Mouse (Mus musculus) mesoderm, embryonic 11.5 days (tissue): ENCODE measurements around the gene Plin5.

Experiments used
- DNase-seq: peaks from one replicate; pipeline ENCODE4 v3.0.0-alpha.2; 2012; ENCODE audit warnings: low read depth, low spot score

Gene Plin5

GRCm38 (mm10) chr17:56133457-56134363, 16.3 kb upstream of the Plin5 start:
- no peak for DNase-seq

DNA sequence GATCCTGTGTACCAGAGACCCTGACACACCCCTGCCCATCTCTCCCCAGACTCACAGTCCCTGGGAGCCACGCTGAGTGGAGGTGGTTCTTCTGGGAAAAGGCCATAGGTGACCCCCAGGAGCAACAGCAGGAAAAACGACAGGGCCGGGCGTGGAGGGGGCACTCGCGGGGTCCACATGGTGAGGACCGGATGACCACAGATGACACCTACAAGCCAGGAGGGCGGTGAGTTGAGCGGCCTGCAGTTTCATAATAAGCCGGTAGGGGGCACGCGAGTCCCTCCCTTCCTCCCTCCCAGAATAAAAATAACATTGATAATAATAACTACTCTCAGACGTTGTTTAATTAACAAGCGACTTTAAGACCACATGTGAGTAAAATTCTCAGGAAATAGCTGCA, 15.3 kb upstream of the Plin5 start:
- no peak for DNase-seq

GRCm38 (mm10) chr17:56131814-56132213, 14.4 kb upstream of the Plin5 start:
- no peak for DNase-seq

DNA sequence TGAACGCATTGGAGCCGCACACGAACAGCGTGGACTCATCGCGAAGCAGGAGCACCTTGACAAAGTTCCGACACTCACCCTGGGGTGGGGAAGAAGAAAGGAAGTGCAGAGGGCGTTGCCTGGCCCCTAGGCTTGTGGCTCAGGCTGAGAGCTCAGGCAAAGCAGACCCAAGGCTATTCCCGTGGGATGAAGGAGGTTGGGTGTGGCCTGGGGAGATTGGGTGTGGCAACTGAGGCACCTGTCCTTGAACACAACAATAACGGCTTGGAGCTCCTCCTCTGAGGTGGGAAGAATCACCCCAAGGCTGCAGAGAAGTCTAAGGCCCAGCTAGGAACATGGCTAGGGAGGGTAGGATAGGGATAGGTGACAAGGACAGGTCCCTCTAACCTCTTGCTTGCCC, 13.7 kb upstream of the Plin5 start:
- DNase-seq, result no peak

- DNase-seq, result no peak
These were observed 10.8 kb upstream of the Plin5 start for GRCm38 (mm10) chr17:56128246-56128645.

GRCm38 (mm10) chr17:56126175-56126574, 8.8 kb upstream of the Plin5 start:
- no peak for DNase-seq

DNA sequence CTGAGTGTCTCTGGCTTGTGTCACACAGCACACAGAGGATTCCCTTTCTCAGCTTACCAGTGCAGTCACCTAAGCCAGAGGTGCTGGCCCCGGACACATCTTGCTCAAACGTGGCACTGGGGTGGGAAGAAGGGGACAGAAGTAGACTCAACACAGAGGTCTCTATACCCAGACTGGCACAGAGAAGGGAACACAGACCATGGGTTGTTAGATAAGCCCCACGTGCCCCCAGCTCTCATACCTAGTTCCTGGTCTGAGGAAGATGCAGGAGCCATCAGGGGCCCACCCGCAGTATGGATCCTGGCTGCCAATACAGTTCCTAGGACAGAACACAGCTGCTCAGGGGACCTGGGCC, 7.9 kb upstream of the Plin5 start:
- DNase-seq, result no peak

GRCm38 (mm10) chr17:56124377-56125275, 7.2 kb upstream of the Plin5 start:
- peak; percentile 80 for DNase-seq

DNA sequence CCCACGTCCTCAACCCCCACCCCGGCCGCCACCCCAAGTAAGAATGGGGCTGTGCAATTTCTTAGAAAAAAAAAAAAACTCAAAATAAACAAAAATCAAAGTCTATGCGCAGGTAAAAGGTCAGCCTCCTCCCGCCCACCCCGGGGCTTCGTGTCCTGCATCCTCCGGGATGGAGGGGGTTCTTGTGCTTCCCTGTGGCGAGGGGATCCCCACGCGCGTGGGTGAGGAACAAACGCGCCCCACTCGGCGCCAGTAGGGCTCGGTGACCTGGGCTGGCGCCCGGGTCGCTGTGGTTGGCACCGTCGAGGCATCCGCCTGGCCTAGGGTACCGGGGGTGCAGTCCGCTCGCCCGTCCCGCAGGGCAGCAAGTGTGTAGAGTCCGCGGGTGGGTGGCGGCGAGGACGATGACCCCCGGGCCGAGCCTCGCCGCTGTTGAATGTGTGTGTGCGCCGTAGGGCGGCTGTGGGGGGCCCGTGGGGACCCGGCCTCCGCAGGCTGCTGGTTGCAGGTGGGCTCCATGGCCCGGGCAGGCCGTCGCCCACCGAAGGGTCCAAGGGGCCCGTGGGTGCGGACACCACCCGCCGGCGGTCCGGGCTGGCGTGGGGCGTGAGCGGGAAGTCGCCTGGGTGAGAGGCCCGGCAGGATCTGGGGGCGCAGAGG, 6.4 kb upstream of the Plin5 start:
- DNase-seq, result no peak

DNA sequence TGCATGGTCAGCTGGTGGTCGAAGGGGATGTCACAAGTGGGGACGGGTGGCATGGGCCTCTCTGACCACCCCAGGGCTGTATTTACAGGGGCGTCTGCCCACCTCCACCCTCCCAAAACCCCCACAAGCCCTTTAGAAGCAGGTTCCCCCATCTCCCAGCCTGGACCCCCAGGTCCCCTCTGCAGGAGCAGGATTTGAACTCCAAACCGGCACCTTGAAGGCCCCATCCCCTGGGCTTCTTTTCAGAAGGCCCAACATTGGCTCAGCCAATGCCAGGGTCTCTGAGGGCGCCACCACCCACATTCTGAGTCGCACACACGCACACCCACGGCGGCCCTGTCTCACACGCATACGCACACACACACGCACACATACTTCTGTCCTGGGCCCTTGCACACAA, 5.8 kb upstream of the Plin5 start:
- no peak for DNase-seq

GRCm38 (mm10) chr17:56121826-56122225, 4.4 kb upstream of the Plin5 start, which contains the start of gene Lrg1:
TSS of gene Lrg1 (minus strand) at chr17:56122001.
- no peak for DNase-seq

GRCm38 (mm10) chr17:56119981-56120880, 2.8 kb upstream of the Plin5 start:
- no peak for DNase-seq

DNA sequence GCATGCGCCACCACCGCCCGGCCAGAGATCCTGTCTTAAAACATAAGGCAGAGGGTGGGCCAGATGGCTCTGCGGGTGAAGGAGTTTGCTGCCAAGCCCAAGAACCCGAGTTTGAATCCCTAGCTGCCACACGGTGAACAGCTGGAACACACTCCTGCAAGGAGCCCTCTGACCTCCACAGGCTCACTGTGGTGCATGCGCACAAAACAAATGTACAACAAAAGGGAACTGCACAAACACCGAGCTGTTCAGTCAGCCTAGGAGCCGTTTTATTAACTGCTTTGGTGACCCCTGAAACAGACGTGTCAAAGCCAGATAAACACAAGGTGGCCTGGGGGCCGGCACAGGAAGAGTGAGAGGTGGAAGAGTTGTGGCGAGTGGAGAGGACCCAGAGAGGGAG, 2.0 kb upstream of the Plin5 start:
- DNase-seq, result no peak

GRCm38 (mm10) chr17:56116193-56116592, 1.2 kb downstream of the Plin5 start:
- no peak for DNase-seq

DNA sequence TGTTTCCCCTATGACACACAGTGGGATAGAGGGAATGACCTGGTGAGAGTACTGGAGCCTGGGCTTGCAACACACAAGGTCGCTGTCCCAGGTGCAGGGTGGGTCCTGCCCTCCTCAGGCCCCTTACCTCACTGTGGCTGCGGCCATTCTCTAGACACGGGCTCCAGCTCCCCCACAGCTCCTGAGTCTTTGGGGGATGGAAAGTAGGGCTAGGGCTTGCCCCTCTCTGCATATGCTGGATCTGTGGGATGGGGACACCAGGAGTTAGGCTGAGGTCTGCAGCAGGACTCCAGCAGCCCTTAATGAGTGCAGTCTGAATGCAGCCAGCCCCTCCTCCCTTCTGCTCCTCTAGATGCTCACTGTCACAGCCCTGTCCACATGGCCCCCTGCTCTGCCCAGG, 4.7 kb downstream of the Plin5 start:
- DNase-seq, result no peak

DNA sequence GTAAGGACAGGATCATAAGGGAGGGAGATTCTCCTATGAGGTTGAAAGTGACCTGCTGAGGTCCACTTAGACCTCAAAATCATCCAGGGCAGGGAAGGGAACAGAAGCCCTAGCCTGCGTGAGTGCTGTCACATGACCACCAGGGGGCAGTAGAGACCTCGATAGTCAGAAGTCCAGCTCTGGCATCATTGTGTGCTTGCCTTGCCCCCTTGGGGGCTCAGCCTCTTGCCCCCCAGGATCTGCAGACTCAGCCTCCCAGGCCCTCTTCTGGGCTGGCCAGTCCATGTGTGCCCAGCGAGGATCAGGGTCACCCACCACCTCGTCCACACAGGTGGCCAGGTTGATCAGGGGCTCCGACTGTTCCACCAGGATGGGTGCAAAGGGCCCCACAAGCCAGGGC, 5.5 kb downstream of the Plin5 start:
- DNase-seq, result peak; percentile 86

GRCm38 (mm10) chr17:56111021-56111420, 6.4 kb downstream of the Plin5 start:
- DNase-seq, result no peak

GRCm38 (mm10) chr17:56110571-56110970, 6.8 kb downstream of the Plin5 start:
- no peak for DNase-seq

DNA sequence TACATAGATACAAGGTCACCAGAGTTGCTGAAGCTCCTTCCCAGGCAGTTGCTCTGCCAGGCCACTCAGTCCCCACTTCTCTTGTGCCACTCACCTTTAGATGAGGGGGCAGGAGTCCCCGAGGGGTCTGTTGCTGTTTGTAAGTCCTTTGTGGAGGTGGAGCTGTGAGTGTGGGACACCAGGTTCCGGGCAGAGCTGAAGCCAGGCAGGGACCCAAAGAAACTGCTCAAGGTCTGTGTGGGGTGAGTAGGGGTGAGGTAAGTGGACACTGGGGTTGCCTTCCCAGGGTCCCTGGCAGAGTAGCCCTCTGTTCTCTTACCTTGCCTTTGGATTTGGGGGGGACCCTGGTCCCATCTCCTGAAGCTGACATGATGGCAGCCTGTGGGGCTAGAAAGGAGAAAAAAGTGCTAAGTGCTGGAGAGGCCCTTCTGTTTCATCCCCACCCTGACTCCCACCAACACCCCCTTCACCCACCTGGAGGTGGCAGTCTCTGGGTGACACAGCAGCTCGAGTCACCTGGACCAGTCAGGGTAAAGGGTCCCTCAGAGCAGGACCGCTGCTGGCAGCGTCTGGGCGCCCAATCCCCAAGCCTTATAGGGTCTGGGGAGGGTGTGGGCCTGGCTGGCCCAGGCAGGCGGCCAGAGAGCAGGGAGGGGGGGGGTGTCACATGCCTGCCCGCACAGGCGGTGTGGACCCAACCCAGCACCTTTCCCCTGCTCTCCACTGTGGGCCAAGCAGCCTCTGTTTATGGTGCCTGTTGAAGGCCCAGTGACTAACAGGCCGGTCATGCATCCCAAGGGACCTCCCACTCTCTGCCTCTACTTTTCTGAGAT, 8.0 kb downstream of the Plin5 start, which contains the start of gene Plin4:
Gene Plin4, minus strand, starts transcription at position 585 of the 833 bp plus-strand sequence.
- DNase-seq, result no peak
